Mouse (Mus musculus): ENCODE results near the gene Ppp2r5c.

The Ppp2r5c gene

DNA sequence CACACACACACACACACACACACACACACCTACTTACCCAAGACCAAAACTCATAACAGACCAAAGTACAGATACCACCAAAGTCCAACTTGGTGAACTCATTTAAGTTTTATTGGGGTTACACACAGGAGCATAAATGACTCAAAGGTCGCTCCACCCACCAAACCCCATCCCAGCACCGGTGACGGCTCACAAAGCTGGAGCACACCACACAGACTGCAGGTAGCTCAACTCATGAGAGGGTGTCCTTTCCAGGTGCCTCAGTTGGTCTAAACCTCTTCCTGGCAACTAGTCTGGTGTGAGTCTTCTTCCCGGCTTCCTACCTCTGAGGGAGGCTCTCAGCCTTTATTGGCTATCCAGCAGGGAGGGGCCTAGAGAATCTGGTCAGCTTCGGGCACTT is 2.4 kb upstream of the Ppp2r5c start:
- no peak for DNase-seq

DNA sequence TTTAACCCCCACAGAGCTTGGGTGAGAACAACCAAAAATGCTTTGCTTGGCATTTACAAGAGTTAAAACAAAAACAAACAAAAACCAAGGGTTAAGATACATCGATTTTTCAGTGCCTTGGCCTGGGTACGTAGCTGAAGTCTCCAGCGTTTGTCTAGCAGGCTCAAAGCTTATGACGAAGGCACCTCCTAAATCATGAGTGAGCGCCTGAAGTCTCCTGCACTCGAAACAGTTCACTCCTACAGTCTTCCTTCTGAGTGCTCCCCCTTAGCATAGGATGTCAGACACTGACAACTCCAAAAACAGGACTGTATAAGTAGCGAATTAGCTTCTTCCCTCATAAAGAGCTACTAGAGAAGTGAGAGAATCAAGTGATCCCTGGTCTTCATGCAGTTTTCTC is 1.1 kb upstream of the Ppp2r5c start:
- DNase-seq, result no peak

DNA sequence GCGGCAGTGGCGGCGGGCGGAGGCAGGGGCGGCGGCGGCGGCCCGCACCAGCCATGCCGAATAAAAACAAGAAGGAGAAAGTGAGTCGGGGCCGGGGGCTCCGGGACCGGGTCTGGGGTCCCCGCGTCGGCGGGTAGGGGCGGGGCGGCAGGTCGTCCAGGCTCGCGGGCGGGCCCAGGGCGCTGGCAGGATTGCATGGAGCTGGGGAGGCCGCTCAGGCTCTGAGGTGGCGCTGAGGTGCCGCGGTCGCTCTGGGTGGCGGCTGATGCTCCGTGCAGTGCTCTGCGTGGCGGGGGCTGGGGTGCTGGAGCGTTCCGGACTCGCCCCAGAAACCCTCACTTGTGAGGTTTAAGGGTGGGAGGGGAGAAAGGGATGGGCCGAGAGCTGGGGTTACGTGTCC is 386 bp downstream of the Ppp2r5c start:
- peak; percentile 59 to 62 for DNase-seq

DNA sequence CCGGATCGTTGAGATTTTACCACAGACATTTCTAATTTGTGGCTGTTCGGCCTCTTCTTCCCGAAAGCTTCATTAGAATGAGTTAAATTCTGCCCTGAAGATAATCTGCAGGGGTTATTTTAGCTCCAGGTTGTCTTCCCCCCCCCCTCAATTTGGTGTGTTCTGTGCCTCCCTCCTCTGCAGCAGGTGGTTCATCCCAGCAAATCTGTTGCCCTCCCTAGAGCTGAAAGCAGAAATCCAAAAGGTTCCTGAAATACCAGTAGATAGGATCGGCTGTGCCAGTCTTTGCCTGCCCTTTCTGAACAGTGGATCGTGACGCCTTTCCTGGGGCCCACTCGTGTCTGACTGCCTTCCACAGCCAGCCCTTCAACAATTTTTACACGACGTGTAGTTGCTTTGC is 1.8 kb downstream of the Ppp2r5c start:
- no peak for DNase-seq

DNA sequence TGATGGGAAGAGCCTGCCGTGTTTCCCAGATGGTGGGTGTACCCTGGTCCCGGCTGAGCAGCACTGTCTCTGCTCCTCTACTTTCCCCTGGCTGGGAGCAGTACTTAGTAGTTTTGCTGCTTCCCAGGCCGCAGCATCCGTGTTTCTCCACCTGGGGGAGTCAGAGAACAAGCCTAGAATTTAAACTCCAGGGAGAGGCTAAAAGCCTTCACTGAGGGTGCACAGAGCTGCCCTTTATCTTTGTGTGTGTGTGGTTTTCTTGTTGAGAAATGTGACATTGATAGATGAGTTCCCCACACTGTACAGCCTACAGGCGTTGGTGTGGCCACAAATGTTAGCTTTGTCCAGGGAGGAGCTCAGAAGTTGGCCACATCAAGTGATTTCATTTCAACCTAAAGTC is 7.3 kb downstream of the Ppp2r5c start:
- peak; percentile 82 to 84 for DNase-seq

DNA sequence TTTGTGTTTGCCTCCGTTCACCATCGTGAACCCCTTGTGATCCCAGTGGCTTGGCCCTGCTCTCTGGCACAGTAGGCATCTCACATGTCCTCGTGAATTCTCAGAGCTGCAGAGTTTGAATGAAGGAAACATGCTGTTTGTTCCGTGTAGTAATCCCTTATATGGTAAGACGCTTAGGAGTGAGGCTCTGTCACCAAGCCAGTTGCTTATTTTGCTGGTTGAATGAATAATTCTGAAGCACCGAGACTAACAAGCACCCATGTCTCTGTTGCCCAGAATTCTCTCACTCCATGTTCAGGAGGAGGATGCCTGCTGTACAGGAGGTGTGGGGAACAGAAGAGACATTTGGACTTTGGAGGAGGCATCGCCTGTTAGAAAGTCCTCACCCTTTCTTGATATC is 9.1 kb downstream of the Ppp2r5c start:
- no peak for DNase-seq

DNA sequence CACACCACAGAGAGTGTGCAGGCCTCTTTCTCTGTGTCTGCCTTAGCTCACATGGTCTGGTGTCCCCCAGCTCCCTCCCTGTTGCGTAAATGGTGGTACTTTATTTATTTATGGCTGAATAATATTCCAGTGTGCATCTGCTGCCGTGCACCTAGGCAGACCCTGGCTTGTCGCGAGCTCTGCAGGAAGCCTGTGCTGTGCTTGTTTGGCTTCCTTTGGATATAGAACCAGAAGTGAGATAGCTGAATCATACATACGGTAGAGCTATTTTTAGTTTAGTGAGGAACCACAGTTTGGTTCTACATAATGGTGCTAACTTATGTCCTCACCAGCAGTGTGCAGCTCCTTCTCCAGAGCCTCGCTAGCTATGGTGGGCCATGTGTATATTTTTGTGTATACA is 11.7 kb downstream of the Ppp2r5c start:
- no peak for DNase-seq

DNA sequence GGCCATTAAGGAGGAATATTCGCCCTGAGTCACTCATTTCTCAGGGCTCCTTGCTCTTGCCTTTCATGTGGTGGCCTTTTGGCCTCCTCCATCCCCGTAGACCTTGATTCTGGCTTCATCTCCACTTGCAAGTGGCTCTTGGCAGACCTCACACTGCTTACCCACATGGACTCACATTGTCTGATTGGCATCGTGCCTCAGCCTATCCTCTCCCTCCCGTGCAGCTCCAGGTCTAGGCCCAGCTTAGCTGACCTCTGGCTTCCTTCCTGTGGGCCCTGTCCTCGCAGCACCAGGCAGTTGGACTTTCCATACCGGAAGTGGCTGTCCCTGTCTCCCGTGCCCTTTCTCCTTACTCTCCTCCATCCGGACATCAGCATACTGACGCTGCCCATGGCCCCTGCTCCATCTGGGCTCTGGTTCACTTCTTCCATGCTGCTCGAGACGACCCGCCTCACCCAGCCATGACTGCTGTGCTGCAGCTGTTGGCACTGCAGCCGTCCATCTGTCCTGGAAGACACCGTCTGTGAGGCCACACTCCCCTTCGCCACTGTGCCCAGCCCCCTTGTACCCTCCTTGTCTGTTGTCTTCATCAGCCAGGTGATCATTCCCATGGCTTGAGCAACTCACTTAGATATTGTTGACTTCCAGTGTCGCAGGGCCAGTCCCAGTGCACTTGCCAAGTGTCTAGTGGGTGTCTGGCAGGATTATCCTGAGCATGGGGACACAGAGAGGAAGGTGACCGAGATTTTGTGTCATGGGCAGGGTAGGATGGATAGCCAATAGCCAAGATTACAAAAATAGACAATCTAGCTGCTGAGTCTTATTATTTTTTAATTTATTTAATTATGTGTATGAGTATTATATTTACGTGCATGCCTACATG is 13.7 kb downstream of the Ppp2r5c start:
- DNase-seq, result peak; percentile 80 to 85

DNA sequence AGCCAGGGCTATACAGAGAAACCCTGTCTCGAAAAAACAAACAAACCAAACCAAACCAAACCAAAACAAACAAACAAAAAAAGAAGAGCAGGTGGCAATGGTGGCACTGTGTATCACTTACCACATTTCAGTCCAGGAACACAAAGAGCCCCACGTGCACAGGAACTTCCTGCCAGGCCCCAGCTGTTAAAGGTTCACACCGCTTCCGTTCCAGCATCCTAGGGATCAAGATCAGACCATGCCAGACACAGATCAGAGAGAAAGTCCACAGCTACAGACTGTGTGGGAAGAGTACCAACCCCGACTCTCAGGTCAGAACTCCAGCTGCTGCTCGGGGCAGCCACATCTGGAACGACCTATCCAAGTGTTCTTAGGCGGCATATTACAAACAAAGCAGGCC is 16.8 kb downstream of the Ppp2r5c start:
- no peak for DNase-seq

DNA sequence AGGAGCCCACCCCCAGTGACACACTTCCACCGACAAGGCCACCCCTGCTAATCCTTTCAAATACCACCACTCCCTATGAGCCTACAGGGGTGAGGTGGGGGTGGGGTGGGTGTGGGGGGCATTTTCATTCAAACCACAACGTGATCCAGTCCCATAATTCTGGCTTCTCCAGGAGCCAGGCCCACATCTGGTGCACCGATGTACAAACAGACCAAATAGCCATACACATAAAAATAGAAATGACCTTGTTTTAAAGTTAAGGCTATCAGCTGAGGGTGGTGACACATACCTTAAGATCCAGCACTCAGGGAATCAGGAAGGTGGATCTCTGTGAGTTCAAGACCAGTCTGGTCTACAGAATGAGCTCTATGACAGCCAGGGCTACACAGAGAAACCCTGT is 24.5 kb downstream of the Ppp2r5c start:
- no peak for DNase-seq

DNA sequence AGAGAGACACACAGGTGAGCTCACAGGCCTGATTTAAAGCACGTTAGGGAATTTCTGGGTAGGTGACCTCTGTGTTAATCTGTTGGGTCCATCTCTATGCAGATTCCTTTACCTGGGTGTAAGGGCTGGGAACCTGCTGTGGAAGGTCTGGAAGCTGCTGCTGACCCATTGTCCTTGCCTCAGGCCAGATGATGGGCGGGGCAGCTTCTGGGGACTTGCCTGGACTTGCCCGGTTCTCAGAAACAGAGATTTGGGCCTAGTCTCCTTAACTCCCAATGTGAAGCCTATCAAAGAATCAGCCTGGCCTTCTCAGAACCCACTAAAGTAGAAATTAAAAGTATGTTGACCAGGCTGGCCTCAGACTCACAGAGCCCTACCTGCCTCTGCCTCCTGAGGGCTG is 25.3 kb downstream of the Ppp2r5c start:
- DNase-seq, result no peak

DNA sequence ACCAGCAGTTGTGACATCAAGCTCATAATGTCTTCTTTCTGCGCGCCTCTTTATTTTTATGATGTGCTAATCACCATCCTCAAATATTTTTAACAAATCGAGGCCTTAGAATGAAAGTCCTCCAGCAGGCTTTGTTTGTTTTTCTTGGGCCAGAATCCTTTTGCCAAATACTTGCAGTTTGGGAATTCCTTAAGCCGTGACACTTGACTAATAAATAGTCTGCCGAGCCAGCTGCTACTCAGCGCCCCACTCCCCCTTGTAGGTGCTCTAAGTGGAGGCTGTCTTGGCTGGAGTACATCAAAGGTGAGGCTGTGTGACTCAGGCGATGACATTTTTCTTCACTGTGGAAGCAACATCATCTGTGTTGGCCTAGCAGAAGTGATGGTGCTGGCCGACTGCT is 27.6 kb downstream of the Ppp2r5c start:
- no peak for DNase-seq

DNA sequence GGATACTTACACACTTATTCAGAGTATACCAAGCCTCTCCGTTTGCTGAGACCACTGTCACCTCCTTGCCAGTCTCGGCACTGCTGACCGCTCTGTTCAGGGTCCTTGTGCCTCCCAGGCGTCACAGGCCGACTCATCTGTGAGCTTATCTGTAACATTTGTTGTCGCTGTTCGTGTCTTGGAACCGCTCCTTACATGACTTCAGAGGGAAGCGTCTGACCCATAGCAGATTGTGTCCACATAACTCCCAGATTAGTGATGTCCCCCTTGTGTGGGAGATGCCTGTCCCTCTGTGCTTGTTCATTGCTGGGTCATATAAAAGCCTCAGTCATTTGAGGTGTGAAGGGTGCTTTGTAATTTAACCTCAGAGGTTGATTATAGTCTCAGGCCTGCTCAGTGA is 29.6 kb downstream of the Ppp2r5c start:
- DNase-seq, result no peak

DNA sequence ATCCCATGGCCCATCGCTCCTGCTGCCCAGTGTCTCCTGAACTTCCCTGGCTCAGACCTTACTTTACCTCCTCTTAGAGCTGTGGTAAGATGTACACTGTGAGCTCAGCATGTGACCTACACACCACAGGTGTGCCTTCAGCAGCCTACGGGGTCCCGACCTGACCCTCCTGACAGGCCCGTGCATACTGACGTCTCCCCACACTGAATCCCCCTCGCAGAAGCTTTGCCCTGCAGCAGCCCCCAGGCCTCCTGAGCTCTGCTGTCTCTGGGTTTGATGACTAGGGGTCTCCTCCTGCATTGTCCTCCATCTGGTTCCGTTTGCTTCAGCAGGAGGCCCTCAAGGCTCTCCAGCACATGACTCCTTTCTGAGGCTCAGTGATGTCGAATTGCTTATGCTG is 31.0 kb downstream of the Ppp2r5c start:
- DNase-seq, result no peak

DNA sequence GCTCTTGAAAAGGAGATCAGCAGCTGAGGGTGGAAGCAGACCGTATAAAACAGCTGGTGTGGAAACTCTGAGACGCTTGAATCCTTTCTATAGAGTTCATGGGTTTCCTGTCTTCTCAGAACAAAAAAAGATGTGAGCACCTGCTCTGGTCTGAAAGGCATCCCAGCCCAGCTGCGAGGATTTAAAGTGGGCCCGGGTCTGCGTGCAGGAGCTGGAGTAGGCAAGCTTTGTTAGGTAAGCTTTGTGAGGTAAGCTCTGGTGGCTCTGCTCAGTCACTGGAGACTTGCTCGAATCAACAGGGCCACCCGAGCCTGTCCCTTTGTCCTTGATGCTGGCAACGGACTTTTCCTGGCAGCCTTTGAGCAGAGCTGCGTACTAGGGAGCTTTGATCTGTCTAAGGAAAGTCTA is 31.7 kb downstream of the Ppp2r5c start:
- DNase-seq, result no peak

DNA sequence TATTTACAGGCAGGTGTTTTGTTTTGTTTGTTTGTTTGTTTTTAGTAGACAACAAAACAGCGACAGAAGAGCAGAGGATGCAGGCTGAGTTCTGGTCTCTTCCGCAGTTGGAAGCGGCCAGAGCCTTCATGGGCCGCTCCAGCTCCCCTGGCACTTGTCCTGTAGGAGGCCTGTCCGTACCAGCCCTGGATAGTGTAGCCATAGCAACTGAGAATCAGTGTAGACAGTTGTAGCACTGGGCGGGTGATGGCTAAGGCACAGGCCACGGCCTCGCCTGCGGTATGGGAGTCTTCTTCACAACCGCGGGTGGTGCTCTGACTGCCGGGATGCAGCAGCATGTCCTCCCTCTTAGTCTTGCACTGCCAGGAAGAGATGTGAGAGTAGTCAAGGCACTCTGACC is 32.3 kb downstream of the Ppp2r5c start:
- DNase-seq, result no peak

DNA sequence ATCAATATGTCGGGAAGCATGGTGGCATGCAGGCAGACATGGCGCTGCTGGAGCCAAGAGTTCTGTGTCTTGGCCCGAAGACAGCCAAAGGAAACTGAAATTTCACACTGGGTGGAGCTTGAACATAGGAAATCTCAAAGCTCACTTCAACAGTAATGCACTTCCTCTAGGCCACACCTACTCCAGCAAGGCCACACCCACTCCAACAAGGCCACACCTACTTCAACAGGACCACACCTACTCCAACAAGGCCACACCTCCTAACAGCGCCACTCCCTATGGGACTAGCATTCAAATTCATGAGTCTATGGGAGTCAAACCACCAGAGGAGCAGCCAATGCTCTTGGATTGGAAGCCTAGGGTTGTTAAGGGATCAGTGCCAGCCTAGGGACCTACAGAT is 33.8 kb downstream of the Ppp2r5c start:
- no peak for DNase-seq

DNA sequence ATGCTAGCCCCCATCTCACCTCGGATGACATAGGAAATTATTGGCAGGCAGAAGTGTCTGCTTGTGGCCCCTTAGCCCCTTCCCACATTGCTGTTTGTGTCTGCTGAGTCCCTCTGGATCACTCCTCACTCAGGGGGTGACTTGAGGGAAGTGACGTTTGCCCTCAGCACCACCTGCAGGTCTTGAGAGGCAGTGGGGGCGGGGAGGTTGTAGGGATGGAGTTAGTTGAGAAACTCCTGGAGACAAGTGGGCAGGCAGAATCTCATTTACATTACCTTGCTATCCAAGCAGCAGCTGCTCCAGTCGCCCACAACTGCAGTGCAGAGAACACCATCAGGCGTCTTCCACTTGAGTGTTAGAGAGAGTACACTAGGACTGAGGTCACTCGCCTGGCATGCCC is 36.8 kb downstream of the Ppp2r5c start:
- DNase-seq, result no peak

DNA sequence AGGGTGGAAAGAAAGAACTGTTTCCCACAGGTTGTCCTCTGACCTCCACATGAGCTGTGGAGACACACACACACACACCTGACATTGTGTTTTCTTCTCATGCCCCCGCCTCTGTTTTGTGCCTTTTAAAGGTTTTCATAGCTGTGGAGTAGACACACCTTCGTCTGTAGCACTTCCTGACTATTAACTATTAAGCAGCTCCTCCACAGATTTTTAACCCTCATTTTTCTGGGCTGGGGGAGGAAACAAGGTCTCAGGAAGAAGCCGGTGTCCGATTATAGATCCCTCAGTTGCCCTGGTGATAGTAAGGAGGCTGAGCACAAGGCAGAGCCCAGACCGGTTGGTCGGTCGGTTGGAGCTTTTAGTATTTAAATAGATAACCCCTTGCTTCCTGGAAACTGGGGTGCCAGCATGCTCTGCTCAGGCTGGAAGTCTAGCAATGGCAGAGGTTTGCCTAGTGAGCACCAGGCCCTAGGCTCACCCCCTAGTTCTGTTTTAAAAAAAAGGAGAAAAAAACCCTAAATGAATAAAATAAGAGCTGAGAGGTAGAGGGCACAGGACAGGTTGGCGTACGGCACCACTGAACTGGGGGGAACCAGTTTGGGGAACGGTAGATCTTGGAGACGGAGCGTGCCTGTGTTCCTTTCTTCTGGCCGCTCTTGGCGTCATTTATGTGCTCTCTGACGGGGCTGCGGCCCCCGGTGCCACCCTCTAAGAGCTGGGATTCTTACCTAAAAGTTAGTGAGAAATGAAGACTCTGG is 38.1 kb downstream of the Ppp2r5c start:
- no peak for DNase-seq

DNA sequence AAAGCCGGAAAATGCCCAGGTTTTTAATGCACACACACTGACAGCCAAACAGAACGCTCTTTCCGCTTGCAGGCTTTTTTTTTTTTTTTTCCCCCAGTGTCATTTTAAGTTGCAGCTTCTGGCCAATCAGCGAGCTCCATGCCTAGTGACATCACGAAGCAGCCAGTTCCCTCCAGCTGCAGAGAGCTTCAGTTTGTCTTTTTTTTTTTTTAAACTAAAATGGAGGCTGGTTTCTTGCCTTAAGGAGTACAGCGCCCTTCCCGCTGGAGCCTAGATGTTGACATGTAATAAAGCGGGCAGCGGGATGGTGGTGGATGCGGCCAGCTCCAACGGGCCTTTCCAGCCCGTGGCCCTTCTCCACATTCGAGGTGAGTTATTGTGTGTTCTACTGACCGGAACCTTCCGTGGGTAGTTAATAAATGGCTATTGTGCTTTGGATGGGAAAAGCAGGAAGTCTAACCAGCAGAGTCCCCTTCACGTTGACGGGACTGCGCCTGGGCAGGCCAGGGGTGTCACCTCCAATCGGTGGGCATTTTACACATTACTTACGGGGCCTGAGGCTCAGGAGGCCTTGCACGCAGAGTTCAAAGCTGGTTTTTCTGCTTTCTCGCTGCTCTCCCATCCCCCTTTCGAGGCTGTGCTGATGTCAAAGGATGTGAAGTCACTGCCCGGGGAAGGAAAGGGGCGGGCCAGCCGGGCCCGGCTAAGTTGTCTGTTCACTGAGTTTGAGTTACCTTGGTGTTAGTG is 38.8 kb downstream of the Ppp2r5c start:
- peak; percentile 75 for DNase-seq

DNA sequence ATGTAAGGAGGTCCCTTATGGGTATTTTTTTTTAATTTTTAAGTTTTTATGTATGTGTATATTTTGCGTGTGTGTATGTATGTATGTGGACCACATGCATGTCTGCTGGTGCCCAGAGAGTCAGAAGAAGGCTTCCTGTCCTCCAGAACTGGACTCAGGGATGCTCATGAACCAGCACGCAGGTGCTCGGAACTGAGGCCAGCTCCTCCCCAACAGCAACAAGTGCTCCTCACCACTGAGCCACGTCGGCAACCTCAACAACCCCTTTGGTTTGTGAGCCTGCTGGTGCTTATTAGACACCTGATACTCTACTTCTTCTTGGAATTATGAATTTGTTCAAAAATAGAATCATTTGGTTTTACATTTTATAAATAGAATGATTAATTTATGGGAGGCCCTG is 39.9 kb downstream of the Ppp2r5c start:
- DNase-seq, result no peak

DNA sequence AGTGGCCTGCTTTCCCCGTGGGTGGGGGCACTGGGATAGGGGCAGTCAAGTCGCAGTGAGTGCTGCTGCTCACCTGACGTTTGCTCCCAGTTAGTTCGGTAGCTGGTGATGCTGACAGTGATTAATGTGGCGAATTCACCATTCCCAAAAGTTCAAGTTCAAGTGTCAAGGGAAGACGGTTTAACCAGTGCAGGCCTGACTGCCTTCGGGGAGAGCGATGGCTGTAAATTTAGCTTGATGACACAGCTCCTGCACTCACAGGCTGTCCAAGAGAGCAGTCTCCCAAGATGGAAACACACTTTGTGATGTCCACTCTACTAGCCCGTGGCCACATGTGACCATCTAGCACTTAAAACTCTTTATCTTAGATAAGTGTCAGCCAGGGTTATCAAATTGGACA is 41.1 kb downstream of the Ppp2r5c start:
- no peak for DNase-seq

DNA sequence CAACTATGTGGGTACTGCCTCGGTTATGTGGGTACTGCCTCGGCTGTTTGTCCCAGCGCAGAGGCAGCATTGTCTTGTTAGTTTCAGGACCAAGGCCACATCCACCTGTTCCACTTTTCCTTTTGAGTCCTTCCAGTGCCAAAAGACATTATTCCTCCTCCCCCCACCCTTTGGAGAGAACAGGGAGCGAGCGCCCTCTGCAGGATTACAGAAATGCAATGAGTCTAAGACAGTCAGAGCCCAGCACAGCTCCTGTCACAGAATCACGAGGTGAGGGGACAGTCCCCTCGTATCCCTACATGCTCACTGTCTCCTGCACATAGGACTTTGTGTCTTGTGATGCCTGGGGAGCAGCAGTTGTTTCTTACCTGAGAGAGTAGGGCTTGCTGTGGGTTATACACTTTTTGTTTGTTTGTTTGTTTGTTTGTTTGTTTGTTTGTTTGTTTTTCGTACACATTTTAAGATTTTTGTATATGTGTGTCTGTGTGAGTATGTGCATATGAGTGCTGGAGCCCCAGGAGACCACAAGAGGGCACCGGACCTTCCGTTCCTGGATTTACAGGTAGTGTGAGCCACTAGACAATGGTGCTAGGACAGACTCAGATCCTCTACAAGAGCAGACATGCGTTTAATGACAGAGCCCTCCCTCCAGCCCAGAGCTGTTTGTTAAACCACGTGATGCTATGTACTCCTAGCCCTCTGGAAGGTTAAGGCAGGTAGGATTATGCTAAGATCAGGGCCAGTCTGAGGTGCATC is 43.2 kb downstream of the Ppp2r5c start:
- DNase-seq, result no peak

All from cerebellum, postnatal 14 days (tissue).